Mouse (Mus musculus) thymus, adult 2 months (tissue): ENCODE data around the gene Stxbp1. TPM values are rescaled to one million over a fixed set of nuclear protein-coding genes. Genes with fewer than 3 reads are reported as not detected.

ENCODE experiments used
- DNase-seq: peaks from one replicate; pipeline ENCODE4 v3.0.0; 2021
- H3K27ac ChIP-seq: fragments of 200-500 bp; 2 replicates; pipeline ENCODE4 v1.5.1; 2012; ENCODE audit warnings: low read length, control low read depth; ENCODE audit not compliant: control insufficient read depth, insufficient read depth
- H3K27me3 ChIP-seq: fragments of 200-500 bp; 2 replicates; pipeline ENCODE4 v1.6.1; 2012; ENCODE audit warnings: mild to moderate bottlenecking, low read length, moderate library complexity, mixed read lengths; ENCODE audit not compliant: control insufficient read depth, insufficient read depth
- H3K36me3 ChIP-seq: fragments of 200-500 bp; 2 replicates; pipeline ENCODE4 v1.6.1; 2012; ENCODE audit warnings: mild to moderate bottlenecking, low read length, moderate library complexity; ENCODE audit not compliant: control insufficient read depth, insufficient read depth
- H3K4me1 ChIP-seq: fragments of 200-500 bp; replicated peaks from 2 replicates; pipeline ENCODE4 v1.6.1; 2012; ENCODE audit warnings: low read length; ENCODE audit not compliant: control insufficient read depth, insufficient read depth
- H3K4me3 ChIP-seq: fragments of 200-500 bp; 2 replicates; pipeline ENCODE4 v1.5.1; 2012; ENCODE audit warnings: mild to moderate bottlenecking, low read length, control low read depth, moderate library complexity; ENCODE audit not compliant: control insufficient read depth, insufficient read depth
- CTCF ChIP-seq: fragments of 200-500 bp; IDR thresholded peaks from 2 replicates; pipeline ENCODE4 v1.5.1; 2012; ENCODE audit warnings: mild to moderate bottlenecking, control low read depth, low read length, moderate library complexity, borderline replicate concordance; ENCODE audit not compliant: control insufficient read depth, poor library complexity, insufficient read depth; ENCODE audit errors: extremely low read depth
- POLR2A ChIP-seq: fragments of 200-500 bp; IDR thresholded peaks from 2 replicates; pipeline ENCODE4 v1.6.1; 2012; ENCODE audit warnings: mild to moderate bottlenecking, low read length, control low read depth, moderate library complexity; ENCODE audit not compliant: control insufficient read depth, poor library complexity, insufficient read depth; ENCODE audit errors: extremely low read depth
- WGBS: fragments of 180-500 bp; shearing (Covaris S2); methylation state at CpG from one replicate; pipeline ENCODE4 v1.1.7; 2018; 5-methylcytosine and 5-hydroxymethylcytosine counted together
- polyA plus RNA-seq: library from polyadenylated mRNA; depleted of rRNA; stranded (reverse); fragments of >200 nt; gene quantifications from 2 replicates; pipeline ENCODE4 v1.2.3, GENCODE M21; 2012

The Stxbp1 gene
- polyA plus RNA-seq, 1 experiment = 6.6 TPM

DNA sequence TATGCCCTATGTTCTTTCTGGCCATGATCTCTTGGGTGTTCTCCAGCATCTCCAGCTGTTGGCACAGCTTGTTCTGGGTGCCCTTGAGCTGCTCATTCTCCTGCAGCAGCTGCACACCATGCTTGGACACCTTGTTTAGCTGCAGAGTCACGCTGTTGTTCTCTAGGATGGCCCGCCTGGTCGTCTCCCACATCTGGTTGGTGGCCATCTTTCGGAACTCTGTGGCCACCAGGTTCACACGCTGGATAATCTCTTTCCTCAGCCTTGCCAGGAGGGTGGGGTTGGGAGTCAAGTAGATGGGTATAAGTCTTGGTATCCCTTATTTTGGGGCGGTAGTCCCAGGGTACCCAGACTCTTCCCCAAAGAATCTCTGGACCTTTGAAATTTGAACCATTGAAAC is 67.3 kb downstream of the Stxbp1 start:
- H3K4me3 ChIP-seq = no peak overlapping the region
- H3K36me3 ChIP-seq = no peaks in the 10 kb centered on the region
- DNase-seq = no peak
- WGBS = 93% methylated on average over 6 of the region's 6 CpGs
- H3K27ac ChIP-seq = no peak overlapping the region
- peaks cover 67% of the 10 kb centered on the region for H3K4me1 ChIP-seq
- no peaks in the 10 kb centered on the region for H3K27me3 ChIP-seq
- TF ChIP-seq POLR2A = no peak
- no peak for TF ChIP-seq CTCF

DNA sequence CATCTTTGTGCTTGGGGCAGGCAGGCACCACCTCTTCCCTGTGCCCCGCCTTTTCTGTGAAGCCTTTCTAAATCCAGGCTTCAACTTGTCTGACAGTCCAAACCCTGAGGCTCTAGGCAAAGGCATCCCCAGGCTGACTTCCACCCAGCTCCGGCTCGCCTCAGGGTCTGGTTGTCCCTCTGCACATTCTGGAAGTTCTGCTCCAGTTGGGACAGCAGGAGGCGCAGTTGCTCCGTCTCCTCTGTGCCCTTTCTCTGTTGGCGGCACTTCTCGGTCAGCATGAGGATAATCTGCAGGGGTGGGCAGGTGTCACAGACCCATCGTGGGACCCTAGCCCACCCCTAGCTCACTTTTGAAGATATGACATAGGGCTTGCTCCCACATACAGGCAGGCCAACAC is 67.9 kb downstream of the Stxbp1 start:
- Histone ChIP-seq H3K4me1 (peaks cover 66% of the 10 kb centered on the region), H3K36me3 (no peaks in the 10 kb centered on the region), H3K27ac (peak overlapping the region; percentile 22; the same call in 1 of the 2 replicates), H3K4me3 (no peak overlapping the region), H3K27me3 (no peaks in the 10 kb centered on the region)
- TF ChIP-seq CTCF = peak; percentile 72; the same call in 1 of the 2 replicates
- no peak for TF ChIP-seq POLR2A
- WGBS = 49% methylated on average over 8 of the region's 8 CpGs
- DNase-seq = peak; percentile 64

DNA sequence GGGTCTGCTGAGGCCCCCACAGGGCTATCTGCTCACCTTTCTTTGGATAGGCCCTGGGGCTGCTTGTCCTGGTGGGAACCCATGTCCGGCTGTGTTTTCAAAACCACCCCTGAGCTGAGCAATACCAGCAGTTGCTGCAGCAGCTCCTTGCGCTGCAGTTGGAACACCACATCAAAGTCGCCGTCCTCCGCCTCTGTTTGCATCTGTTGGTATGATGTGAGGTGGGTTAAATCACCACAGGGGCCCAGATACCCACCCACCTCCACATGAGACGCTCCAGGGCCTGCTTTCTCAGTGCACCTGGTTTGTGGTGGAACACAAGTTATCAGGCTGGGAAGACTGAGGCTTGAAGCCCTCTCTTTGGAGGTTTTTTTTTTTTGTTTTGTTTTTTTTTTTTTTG is 69.0 kb downstream of the Stxbp1 start:
- WGBS = 3% methylated on average over 6 of the region's 6 CpGs
- peaks cover 60% of the 10 kb centered on the region for H3K4me1 ChIP-seq
- TF ChIP-seq POLR2A (0 out of 2 replicates have a peak, but pooled peaks have one; percentile 47), CTCF (0 out of 2 replicates have a peak, but pooled peaks have one; percentile 26)
- DNase-seq = peak; percentile 88
- no peaks in the 10 kb centered on the region for H3K27me3 ChIP-seq
- peak overlapping the region; percentile 78 for H3K27ac ChIP-seq
- H3K36me3 ChIP-seq = no peaks in the 10 kb centered on the region
- H3K4me3 ChIP-seq = peak overlapping the region; percentile 24

DNA sequence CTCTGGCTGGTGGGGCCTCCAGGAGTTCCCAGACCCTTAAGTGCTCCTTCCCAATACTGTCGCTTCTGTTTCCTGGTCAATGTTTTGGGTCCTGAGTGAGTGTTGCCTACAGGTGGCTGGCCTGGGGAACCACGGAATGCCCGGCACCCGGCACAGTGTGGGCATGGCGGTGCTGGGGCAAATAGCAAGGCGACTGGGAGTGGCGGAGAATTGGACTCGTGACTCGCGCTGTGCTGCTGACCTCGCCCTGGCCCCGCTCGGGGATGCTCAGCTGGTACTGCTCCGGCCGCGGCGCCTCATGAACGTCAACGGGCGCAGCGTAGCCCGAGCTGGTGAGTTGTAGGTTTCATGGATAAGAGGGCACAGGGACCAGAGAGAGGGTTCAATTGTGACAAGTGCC is 70.9 kb downstream of the Stxbp1 start:
- no peak for DNase-seq
- peak overlapping the region; percentile 78 for H3K4me3 ChIP-seq
- H3K4me1 ChIP-seq = peaks cover 64% of the 10 kb centered on the region
- TF ChIP-seq POLR2A = no peak
- no peak for TF ChIP-seq CTCF
- no peaks in the 10 kb centered on the region for H3K27me3 ChIP-seq
- H3K27ac ChIP-seq = no peak overlapping the region
- H3K36me3 ChIP-seq = no peaks in the 10 kb centered on the region
- 49% methylated on average over 22 of the region's 22 CpGs for WGBS

DNA sequence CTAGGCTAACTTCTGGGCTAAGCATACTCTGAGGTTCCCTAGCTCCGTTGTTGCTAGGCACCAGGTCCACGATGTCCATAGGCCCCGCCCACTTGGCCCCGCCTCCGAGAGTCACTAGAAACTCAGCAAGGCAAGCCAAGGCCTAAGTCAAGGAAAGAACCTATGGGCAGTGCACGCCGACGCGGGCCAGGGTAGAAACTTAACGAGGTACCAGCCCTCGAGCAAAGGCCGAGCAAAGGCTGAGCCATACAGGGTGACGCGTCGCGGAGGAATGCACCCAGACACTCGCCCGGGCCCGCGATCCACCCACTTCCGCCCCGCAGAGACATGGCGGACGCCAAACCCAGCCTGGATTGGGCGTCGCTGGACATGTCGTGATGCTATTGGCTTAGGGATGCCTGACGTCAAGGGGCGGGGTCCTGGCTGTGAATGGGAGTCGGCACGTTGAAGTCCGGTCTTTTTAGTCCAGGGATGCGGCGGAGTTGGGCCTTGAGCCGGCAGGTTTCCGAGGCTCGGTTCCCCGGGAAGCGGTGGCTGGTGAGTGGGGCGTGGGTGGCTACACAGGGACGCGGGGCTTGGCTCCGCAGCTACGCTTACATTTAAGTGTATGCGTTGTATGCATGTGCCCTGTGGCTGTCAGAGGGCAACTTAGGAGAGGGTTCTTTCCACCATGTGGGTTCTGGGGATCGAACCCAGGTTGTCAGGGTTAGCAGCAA is 71.5 kb downstream of the Stxbp1 start, which contains the start of the genes Ttc16 and Ptrh1:
Gene Ttc16, minus strand, starts transcription at position 275 of the 716 bp plus-strand sequence.
Gene Ptrh1, plus strand, starts transcription at position 428 of the 716 bp plus-strand sequence.
- peaks cover 62% of the 10 kb centered on the region for H3K4me1 ChIP-seq
- H3K4me3 ChIP-seq = peak within 1 kb of the TSS; percentile 78
- TF ChIP-seq POLR2A = 0 out of 2 replicates have a peak, but pooled peaks have one; percentile 56
- TF ChIP-seq CTCF = 0 out of 2 replicates have a peak, but pooled peaks have one; percentile 22
- under 1% methylated on average over 46 of the region's 46 CpGs for WGBS
- H3K27ac ChIP-seq = peak within 1 kb of the TSS; percentile 0; the same call in 1 of the 2 replicates
- no peaks in the 10 kb centered on the region for H3K36me3 ChIP-seq
- peak; percentile 98 for DNase-seq
- no peaks in the 10 kb centered on the region for H3K27me3 ChIP-seq

DNA sequence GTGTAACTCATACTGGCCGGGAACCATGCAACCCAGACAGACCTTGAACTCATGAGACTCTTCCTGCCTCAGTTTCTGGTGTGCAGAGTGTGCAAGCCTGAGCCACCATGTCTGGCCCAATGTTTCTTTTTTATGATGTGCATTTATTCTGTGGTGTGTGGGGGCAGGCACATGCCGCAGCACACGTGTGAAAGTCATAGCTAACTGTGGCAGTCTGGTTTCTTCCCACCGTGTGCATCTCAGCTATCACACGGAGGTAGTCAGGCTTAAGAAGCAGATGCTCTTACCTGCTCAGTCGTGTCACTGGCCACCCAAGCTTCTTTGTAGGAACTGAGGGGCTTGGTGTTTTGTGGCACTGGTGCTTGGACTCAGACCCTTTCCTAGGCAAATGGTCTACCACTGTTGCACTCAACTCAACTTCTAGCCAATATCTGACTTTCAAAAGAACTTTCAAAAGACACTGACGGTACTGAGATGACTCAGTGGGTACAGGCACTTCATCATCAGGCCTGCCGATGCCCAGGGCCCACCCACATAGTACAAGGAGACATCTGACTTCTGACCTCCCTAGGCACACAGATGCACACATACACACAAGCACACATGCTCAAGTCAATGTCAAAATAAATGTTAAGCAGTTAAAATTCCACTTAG is 74.3 kb downstream of the Stxbp1 start:
- 88% methylated on average over 8 of the region's 8 CpGs for WGBS
- H3K36me3 ChIP-seq = no peaks in the 10 kb centered on the region
- H3K27ac ChIP-seq = no peak overlapping the region
- peaks cover 44% of the 10 kb centered on the region for H3K4me1 ChIP-seq
- H3K4me3 ChIP-seq = no peak overlapping the region
- TF ChIP-seq POLR2A (no peak), CTCF (no peak)
- no peaks in the 10 kb centered on the region for H3K27me3 ChIP-seq
- DNase-seq = no peak
